Mouse (Mus musculus): ENCODE measurements around the gene Epop.

The Epop gene

GRCm38 (mm10) chr11:97590227-97590960 is 39.1 kb downstream of the Epop start:
- DNase-seq (ENCODE audit: low read depth): no peak

GRCm38 (mm10) chr11:97589216-97589615 is 40.3 kb downstream of the Epop start:
- DNase-seq (ENCODE audit: low read depth): no peak

GRCm38 (mm10) chr11:97585932-97586331 is 43.6 kb downstream of the Epop start:
- DNase-seq (ENCODE audit: low read depth): no peak

GRCm38 (mm10) chr11:97584476-97584875 is 45.0 kb downstream of the Epop start:
- no peak for DNase-seq (ENCODE audit: low read depth)

- DNase-seq (ENCODE audit: low read depth): no peak
Measured at GRCm38 (mm10) chr11:97579088-97579857, 50.2 kb downstream of the Epop start.

- DNase-seq (ENCODE audit: low read depth): no peak
Measured at GRCm38 (mm10) chr11:97578286-97578685, 51.2 kb downstream of the Epop start.
